19 mouse cellular contexts compared by ENCODE assay signal in genomic region chr5:91860489-91860888, GRCm38 (mm10).
DNase-seq lines count a peak whose midpoint lies in the region; ATAC-seq and TF ChIP-seq lines count a peak whose summit lies in the region.
"Had no signal": no experiment of that assay in that cellular context is flagged by ENCODE, and none has a peak within 500 bp of the region (broad histone marks: within the 10 kb centered on the region; RNA-seq: fewer than 3 reads in every experiment).

No protein-coding gene starts in this region.

- H3K27ac ChIP-seq in MEL (ENCODE audit: control insufficient read depth, low read depth, low read length) = peak overlapping the region; percentile 82
- H3K27ac ChIP-seq: embryonic facial prominence, embryonic 13.5 days; forebrain, embryonic 13.5 days; forebrain, embryonic 15.5 days had no signal

- H3K4me2 ChIP-seq in myocyte (ENCODE audit: low read depth) = no peak overlapping the region
- H3K4me2 ChIP-seq: embryonic facial prominence, embryonic 13.5 days; forebrain, embryonic 13.5 days; forebrain, embryonic 15.5 days had no signal

- H3K4me1 ChIP-seq in MEL (ENCODE audit: control insufficient read depth in 1 of 2, insufficient read depth in 2 of 2, low read length in 2 of 2) = peaks cover 6 to 27% of the 10 kb centered on the region in 2 experiments
- H3K4me1 ChIP-seq: embryonic facial prominence, embryonic 13.5 days; forebrain, embryonic 13.5 days; forebrain, embryonic 15.5 days had no signal

- no peak for TF ChIP-seq POLR2A in MEL (IDR thresholded peaks at IDR 0.05; ENCODE audit: control insufficient read depth in 1 of 2, insufficient read depth in 1 of 2, low read depth in 1 of 2, low read length in 2 of 2, poor library complexity in 1 of 2)
- TF ChIP-seq POLR2A in myocyte (IDR thresholded peaks at IDR 0.05; ENCODE audit: insufficient read length, low read depth) = no peak

- H3K9me3 ChIP-seq in MEL (replicated peaks; ENCODE audit: insufficient read depth, low read length) = no peaks in the 10 kb centered on the region
- H3K9me3 ChIP-seq: embryonic facial prominence, embryonic 13.5 days; forebrain, embryonic 13.5 days; forebrain, embryonic 15.5 days had no signal

- peak; percentile 76 for DNase-seq in heart, adult 11 months
- no peak for DNase-seq in heart, adult 9 months (ENCODE audit: low spot score in 2 of 2)
- no peak for DNase-seq in MEL (ENCODE audit: low read depth, low spot score)
- DNase-seq: adrenal gland, adult 8-10 months; adrenal gland, postnatal 14 days; adrenal gland, postnatal 36 days; cerebellum, adult 11-12 months; cerebellum, adult 2 months; cerebellum, adult 9-10 months; cerebellum, postnatal 10 days; cerebellum, postnatal 25 days; forebrain, postnatal 0 days had no signal

- no peak overlapping the region for H3K9ac ChIP-seq in MEL (ENCODE audit: control insufficient read depth, low read depth, low read length, poor library complexity, severe bottlenecking)
- H3K9ac ChIP-seq: embryonic facial prominence, embryonic 13.5 days; forebrain, embryonic 13.5 days; forebrain, embryonic 15.5 days; forebrain, postnatal 0 days had no signal

- TF ChIP-seq EP300 in MEL (IDR thresholded peaks at IDR 0.05; ENCODE audit: low read depth in 1 of 2, low read length in 2 of 2) = no peak

- H3K27me3 ChIP-seq in MEL (ENCODE audit: control insufficient read depth in 1 of 2, insufficient read depth in 2 of 2, low read length in 2 of 2) (no peaks in the 10 kb centered on the region), myocyte (ENCODE audit: control insufficient read depth, insufficient read depth, insufficient read length) (no peaks in the 10 kb centered on the region)
- H3K27me3 ChIP-seq: embryonic facial prominence, embryonic 13.5 days; forebrain, embryonic 13.5 days; forebrain, embryonic 15.5 days; Patski had no signal

- TF ChIP-seq CTCF in MEL (IDR thresholded peaks at IDR 0.05 in 2 of 3, conservative IDR thresholded peaks at IDR 0.05 in 1 of 3; ENCODE audit: control insufficient read depth in 1 of 3, insufficient read depth in 1 of 3, low read depth in 2 of 3, low read length in 3 of 3, poor library complexity in 1 of 3, severe bottlenecking in 1 of 3) = no peak

- no peaks in the 10 kb centered on the region for H3K79me2 ChIP-seq in MEL (ENCODE audit: control insufficient read depth, insufficient read depth, low read length, poor library complexity)
- H3K79me2 ChIP-seq in myocyte (ENCODE audit: control insufficient read depth, insufficient read depth) = no peaks in the 10 kb centered on the region

- H3K36me3 ChIP-seq in MEL (ENCODE audit: control insufficient read depth in 1 of 2, insufficient read depth in 2 of 2, low read length in 2 of 2) (peaks cover 0 to 19% of the 10 kb centered on the region in 2 experiments; a peak in 2 of 4 replicates), myocyte (ENCODE audit: control insufficient read depth, insufficient read depth) (no peaks in the 10 kb centered on the region)
- H3K36me3 ChIP-seq: embryonic facial prominence, embryonic 13.5 days; forebrain, embryonic 15.5 days had no signal

- H3K4me3 ChIP-seq in MEL (ENCODE audit: control insufficient read depth in 1 of 2, insufficient read depth in 1 of 2, low read depth in 2 of 2, low read length in 2 of 2) (no peak overlapping the region), myocyte (no peak overlapping the region)
- H3K4me3 ChIP-seq: embryonic facial prominence, embryonic 13.5 days; forebrain, embryonic 13.5 days; forebrain, embryonic 15.5 days had no signal

- no peak for ATAC-seq in megakaryocyte, adult 5-6 weeks (ENCODE audit: poor library complexity, severe bottlenecking)
- ATAC-seq: activated CD4-positive, CD25-positive, alpha-beta regulatory T cell, adult 4 months; forebrain, embryonic 13.5 days; forebrain, embryonic 15.5 days; forebrain, postnatal 0 days had no signal

- no peak overlapping the region for H3ac ChIP-seq in myocyte (ENCODE audit: control insufficient read depth, insufficient read length)

- TF ChIP-seq RAD21 in MEL (IDR thresholded peaks at IDR 0.05; ENCODE audit: low read depth, low read length) = no peak

TF ChIP-seq in MEL, 35 proteins besides CTCF, POLR2A, EP300 and RAD21:
- TF ChIP-seq ZMIZ1 (IDR thresholded peaks at IDR 0.05; ENCODE audit: low read depth, low read length) (no peak), RCOR1 (IDR thresholded peaks at IDR 0.05; ENCODE audit: low read depth, low read length) (no peak), POLR2AphosphoS2 (IDR thresholded peaks at IDR 0.05; ENCODE audit: low read length) (no peak), NRF1 (IDR thresholded peaks at IDR 0.05; ENCODE audit: insufficient read depth, low read depth, low read length, poor library complexity, severe bottlenecking) (no peak), MAX (IDR thresholded peaks at IDR 0.05; ENCODE audit: low read length) (no peak), ETS1 (IDR thresholded peaks at IDR 0.05; ENCODE audit: low read depth, low read length) (no peak), E2F4 (IDR thresholded peaks at IDR 0.05; ENCODE audit: borderline replicate concordance, low read depth, low read length) (no peak), MXI1 (IDR thresholded peaks at IDR 0.05; ENCODE audit: low read depth, low read length) (no peak), ZNF384 (IDR thresholded peaks at IDR 0.05; ENCODE audit: low read depth, low read length) (no peak), KAT2A (conservative IDR thresholded peaks at IDR 0.05; ENCODE audit: low read depth, low read length) (no peak), JUND (IDR thresholded peaks at IDR 0.05; ENCODE audit: low read depth, low read length) (no peak), TCF12 (IDR thresholded peaks at IDR 0.05; ENCODE audit: low read depth, low read length) (no peak), USF2 (IDR thresholded peaks at IDR 0.05; ENCODE audit: borderline replicate concordance in 1 of 2, insufficient read depth in 1 of 2, low read depth in 1 of 2, low read length in 2 of 2) (no peak), GABPA (IDR thresholded peaks at IDR 0.05; ENCODE audit: low read depth, low read length) (no peak), MAZ (IDR thresholded peaks at IDR 0.05; ENCODE audit: low read depth, low read length) (no peak)

TF ChIP-seq in myocyte, 11 proteins besides CTCF, POLR2A, EP300 and RAD21:
- TF ChIP-seq USF1 (IDR thresholded peaks at IDR 0.05; ENCODE audit: low read depth) (no peak), MYOD1 (IDR thresholded peaks at IDR 0.05; ENCODE audit: control insufficient read depth in 1 of 3, insufficient read length in 2 of 3, low read depth in 2 of 3) (peak in 2 of 3 experiments; percentile 17 to 28)
